Comparison of ENCODE assay signal across 11 mouse cellular contexts in the genomic region with DNA sequence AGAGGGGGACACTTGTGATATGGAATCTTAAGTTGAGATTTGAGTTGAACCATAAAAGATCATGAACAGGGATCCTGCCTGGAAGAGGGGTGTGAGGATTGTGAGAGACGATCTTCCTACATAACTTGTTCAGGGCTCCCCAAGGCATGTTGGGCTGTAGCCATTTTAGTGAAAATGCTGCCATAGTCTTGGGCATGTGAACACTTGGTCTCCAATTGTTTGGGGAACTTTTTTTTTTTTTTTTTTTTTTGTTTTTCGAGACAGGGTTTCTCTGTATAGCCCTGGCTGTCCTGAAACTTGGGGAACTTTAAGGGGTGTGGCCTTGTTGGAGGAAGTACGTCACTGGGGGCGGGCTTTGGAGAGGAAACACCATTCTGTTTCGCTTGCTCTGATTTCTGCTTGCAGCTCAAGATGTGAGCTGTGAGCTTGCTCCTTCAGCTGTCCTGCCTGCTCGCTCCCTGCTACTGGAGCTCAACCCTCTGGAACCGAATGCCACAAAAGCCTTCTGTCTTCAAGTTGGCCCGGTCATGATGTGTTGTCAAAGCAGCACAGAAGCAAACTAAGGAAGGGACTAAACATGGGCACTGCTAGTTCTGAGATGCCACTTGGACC.
DNase-seq lines count a peak whose midpoint lies in the region; ATAC-seq and TF ChIP-seq lines count a peak whose summit lies in the region.
"Had no signal": no experiment of that assay in that cellular context is flagged by ENCODE, and none has a peak within 500 bp of the region (broad histone marks: within the 10 kb centered on the region; RNA-seq: fewer than 3 reads in every experiment).

No protein-coding gene starts in this region.

- WGBS in liver, adult 2 months = 84% methylated on average over 8 of the region's 8 CpGs
- 70% methylated on average over 8 of the region's 8 CpGs for WGBS in liver, postnatal 0 days (ENCODE audit: insufficient replicate concordance)
- 57% methylated on average over 8 of the region's 8 CpGs for WGBS in neural tube, embryonic 14.5 days

- peak; percentile 43 for DNase-seq in adrenal gland, postnatal 14 days
- DNase-seq in adrenal gland, postnatal 36 days = no peak
- DNase-seq in liver, adult 2 months (ENCODE audit: extremely low read depth, low read depth, low spot score) = peak; percentile 57
- no peak for DNase-seq in liver, postnatal 0 days
- peak; percentile 41 for DNase-seq in kidney, postnatal 10 days
- DNase-seq in cerebellum, postnatal 36 days = no peak
- DNase-seq in spleen, postnatal 36 days (ENCODE audit: low spot score in 2 of 2) = no peak

- TF ChIP-seq EP300 in liver, postnatal 0 days (IDR thresholded peaks at IDR 0.05; ENCODE audit: low read depth) = no peak

- H3K27me3 ChIP-seq in liver, adult 2 months (ENCODE audit: control insufficient read depth, insufficient read depth, low read length) = no peaks in the 10 kb centered on the region
- H3K27me3 ChIP-seq in liver, postnatal 0 days (ENCODE audit: insufficient read depth, low read length) = no peaks in the 10 kb centered on the region
- no peaks in the 10 kb centered on the region for H3K27me3 ChIP-seq in neural tube, embryonic 14.5 days (ENCODE audit: control insufficient read depth, insufficient read depth, low read length)
- H3K27me3 ChIP-seq: hindbrain, embryonic 15.5 days; midbrain, embryonic 12.5 days had no signal

- no peak overlapping the region for H3K9ac ChIP-seq in liver, adult 2 months (ENCODE audit: low read depth, low read length)
- H3K9ac ChIP-seq in liver, postnatal 0 days (replicated peaks) = no peak overlapping the region
- H3K9ac ChIP-seq in neural tube, embryonic 14.5 days (replicated peaks; ENCODE audit: low read depth, low read length) = no peak overlapping the region
- H3K9ac ChIP-seq: hindbrain, embryonic 15.5 days; midbrain, embryonic 12.5 days had no signal

- no peaks in the 10 kb centered on the region for H3K36me3 ChIP-seq in liver, adult 2 months (ENCODE audit: control insufficient read depth, insufficient read depth, low read length)
- H3K36me3 ChIP-seq in liver, postnatal 0 days (replicated peaks; ENCODE audit: insufficient read depth, low read length) = no peaks in the 10 kb centered on the region
- no peaks in the 10 kb centered on the region for H3K36me3 ChIP-seq in neural tube, embryonic 14.5 days (ENCODE audit: control insufficient read depth, insufficient read depth, low read length)
- H3K36me3 ChIP-seq: hindbrain, embryonic 15.5 days; midbrain, embryonic 12.5 days had no signal

- no peak for TF ChIP-seq CTCF in liver, adult 2 months (IDR thresholded peaks at IDR 0.05; ENCODE audit: low read depth, low read length)
- no peak for TF ChIP-seq CTCF in liver, postnatal 0 days (IDR thresholded peaks at IDR 0.05; ENCODE audit: low read depth)

- no peak for ATAC-seq in liver, postnatal 0 days
- peak; percentile 39 for ATAC-seq in neural tube, embryonic 14.5 days (ENCODE audit: low read depth)

- no peaks in the 10 kb centered on the region for H3K9me3 ChIP-seq in liver, postnatal 0 days (ENCODE audit: low read length)
- H3K9me3 ChIP-seq in neural tube, embryonic 14.5 days (ENCODE audit: control insufficient read depth, low read length) = no peaks in the 10 kb centered on the region
- H3K9me3 ChIP-seq: hindbrain, embryonic 15.5 days; midbrain, embryonic 12.5 days had no signal

- TF ChIP-seq POLR2A in liver, adult 2 months (IDR thresholded peaks at IDR 0.05; ENCODE audit: extremely low read depth, insufficient read depth, low read length) = no peak

- H3K27ac ChIP-seq in liver, adult 2 months (replicated peaks; ENCODE audit: insufficient read depth, low read depth, low read length) = no peak overlapping the region
- no peak overlapping the region for H3K27ac ChIP-seq in liver, postnatal 0 days (ENCODE audit: low read depth)
- H3K27ac ChIP-seq in neural tube, embryonic 14.5 days (ENCODE audit: low read depth, low read length) = no peak overlapping the region
- H3K27ac ChIP-seq: midbrain, embryonic 12.5 days had no signal

- peak overlapping the region; percentile 15; the same call in 1 of the 2 replicates for H3K4me3 ChIP-seq in liver, adult 2 months (ENCODE audit: insufficient read depth, low read depth, low read length)
- no peak overlapping the region for H3K4me3 ChIP-seq in liver, postnatal 0 days (ENCODE audit: low read depth, low read length)
- peak overlapping the region; percentile 12; the same call in 1 of the 2 replicates for H3K4me3 ChIP-seq in neural tube, embryonic 14.5 days (ENCODE audit: low read depth, low read length)
- H3K4me3 ChIP-seq: hindbrain, embryonic 15.5 days; midbrain, embryonic 12.5 days had no signal

- H3K79me2 ChIP-seq in liver, adult 2 months (ENCODE audit: control insufficient read depth, insufficient read depth, low read length) = no peaks in the 10 kb centered on the region

- no peak overlapping the region for H3K4me2 ChIP-seq in liver, postnatal 0 days (ENCODE audit: low read depth, low read length)
- peak overlapping the region; percentile 31 for H3K4me2 ChIP-seq in neural tube, embryonic 14.5 days (ENCODE audit: low read depth, low read length)
- H3K4me2 ChIP-seq: heart, embryonic 11.5 days; hindbrain, embryonic 15.5 days; midbrain, embryonic 12.5 days had no signal

- no peaks in the 10 kb centered on the region for H3K4me1 ChIP-seq in liver, adult 2 months (ENCODE audit: control insufficient read depth, insufficient read depth, low read length)
- no peaks in the 10 kb centered on the region for H3K4me1 ChIP-seq in liver, postnatal 0 days (ENCODE audit: insufficient read depth)
- no peaks in the 10 kb centered on the region for H3K4me1 ChIP-seq in neural tube, embryonic 14.5 days (ENCODE audit: control insufficient read depth, insufficient read depth, low read length)
- H3K4me1 ChIP-seq: midbrain, embryonic 12.5 days had no signal

Comparison
In these comparisons a context has a peak if more than half of its experiments do, and no peak if none do; other contexts are left out.
1. DNase-seq: peak in adrenal gland, postnatal 14 days (single experiment), liver, adult 2 months (single experiment) and kidney, postnatal 10 days (single experiment); none in adrenal gland, postnatal 36 days (0 of 2), liver, postnatal 0 days (single experiment), cerebellum, postnatal 36 days (0 of 2) and spleen, postnatal 36 days (0 of 2).